Mouse (Mus musculus) kidney, embryonic 16.5 days (tissue): ENCODE measurements around the gene Scn2b. TPM values are rescaled to one million over a fixed set of nuclear protein-coding genes. Genes with fewer than 3 reads are reported as not detected.

Source experiments
- ATAC-seq: fragments of 200-750 bp; cut with Nextera tagmentation; 2 replicates; pipeline ENCODE4 v1.8.0; 2017; ENCODE audit warnings: moderate TSS enrichment; ENCODE audit not compliant: low FRiP score, low TSS enrichment
- H3K27ac ChIP-seq: fragments of 300-500 bp; sonication (generic); 2 replicates; pipeline ENCODE4 v1.5.1; 2014; ENCODE audit warnings: low read length
- H3K27me3 ChIP-seq: fragments of 300-500 bp; sonication (generic); 2 replicates; pipeline ENCODE4 v1.6.1; 2014; ENCODE audit warnings: low read length, control low read depth, mixed read lengths; ENCODE audit not compliant: insufficient read depth
- H3K36me3 ChIP-seq: fragments of 300-500 bp; sonication (generic); 2 replicates; pipeline ENCODE4 v1.6.1; 2014; ENCODE audit warnings: low read length, control low read depth, mixed read lengths; ENCODE audit not compliant: insufficient read depth
- H3K4me1 ChIP-seq: fragments of 300-500 bp; sonication (generic); 2 replicates; pipeline ENCODE4 v1.6.1; 2014; ENCODE audit warnings: low read length, control low read depth, mixed read lengths; ENCODE audit not compliant: insufficient read depth
- H3K4me2 ChIP-seq: fragments of 300-500 bp; sonication (generic); replicated peaks from 2 replicates; pipeline ENCODE4 v1.6.1; 2014; ENCODE audit warnings: low read depth, low read length
- H3K4me3 ChIP-seq: fragments of 300-500 bp; sonication (generic); 2 replicates; pipeline ENCODE4 v1.5.1; 2014; ENCODE audit warnings: mild to moderate bottlenecking, low read length
- H3K9ac ChIP-seq: fragments of 300-500 bp; sonication (generic); replicated peaks from 2 replicates; pipeline ENCODE4 v1.6.1; 2014; ENCODE audit warnings: low read length
- H3K9me3 ChIP-seq: fragments of 300-500 bp; sonication (generic); 2 replicates; pipeline ENCODE4 v1.6.1; 2016; ENCODE audit warnings: low read length, control low read depth
- WGBS: fragments of 180-500 bp; shearing (Covaris S2); extraction: QIAGEN DNeasy Blood & Tissue Kit; methylation state at CpG from one replicate; pipeline ENCODE4 v1.1.7; 2014; 5-methylcytosine and 5-hydroxymethylcytosine counted together
- polyA plus RNA-seq: library from polyadenylated mRNA; unstranded; fragments of >200 nt; fragmentation: Nextera tagmentation; extraction: Ambion mirVana; gene quantifications from 2 replicates; pipeline ENCODE4 v1.2.1, GENCODE M21; 2015

The Scn2b gene
- polyA plus RNA-seq, 1 experiment from 2014 or later, result 4.7 TPM

- no peak overlapping the region for H3K27ac ChIP-seq
- no peaks in the 10 kb centered on the region for H3K4me1 ChIP-seq
- no peaks in the 10 kb centered on the region for H3K9me3 ChIP-seq
- H3K9ac ChIP-seq, result no peak overlapping the region
- no peak for ATAC-seq
- no peak overlapping the region for H3K4me2 ChIP-seq
- no peak overlapping the region for H3K4me3 ChIP-seq
- H3K36me3 ChIP-seq, result no peaks in the 10 kb centered on the region
- 42% methylated on average over 7 of the region's 7 CpGs for WGBS
- peaks cover 10% of the 10 kb centered on the region for H3K27me3 ChIP-seq
Observed at GRCm38 (mm10) chr9:45153361-45153760, 35.8 kb downstream of the Scn2b start.

- Histone ChIP-seq H3K36me3 (no peaks in the 10 kb centered on the region), H3K27me3 (no peaks in the 10 kb centered on the region), H3K27ac (no peak overlapping the region), H3K4me3 (no peak overlapping the region), H3K4me1 (no peaks in the 10 kb centered on the region), H3K9me3 (peaks cover 3% of the 10 kb centered on the region; the same call in 1 of the 2 replicates), H3K9ac (no peak overlapping the region), H3K4me2 (no peak overlapping the region)
- 73% methylated on average over 5 of the region's 5 CpGs for WGBS
- ATAC-seq, result no peak
Observed at GRCm38 (mm10) chr9:45167903-45168302, 50.3 kb downstream of the Scn2b start.

DNA sequence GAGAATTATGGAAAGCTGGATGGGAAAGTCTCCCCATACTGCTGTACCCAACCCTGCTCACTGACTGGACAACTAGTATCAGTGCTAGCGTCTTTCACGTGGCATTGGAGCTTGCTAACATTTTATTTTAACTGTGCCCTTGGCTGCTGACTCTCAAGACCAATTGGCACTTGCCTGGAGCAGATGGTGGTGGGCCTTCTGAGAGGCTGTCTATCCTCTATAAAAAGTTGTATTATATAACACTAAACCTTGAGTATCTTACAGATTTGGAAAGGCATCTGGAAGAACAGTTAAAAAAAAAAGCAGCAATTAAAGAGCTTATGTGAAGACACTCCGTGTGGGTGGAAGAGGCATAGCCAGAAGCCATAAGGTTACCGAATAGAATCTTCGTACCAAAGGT is 52.6 kb downstream of the Scn2b start:
- Histone ChIP-seq H3K4me2 (no peak overlapping the region), H3K9ac (no peak overlapping the region), H3K4me3 (no peak overlapping the region), H3K9me3 (peaks cover 3% of the 10 kb centered on the region; the same call in 1 of the 2 replicates), H3K27me3 (no peaks in the 10 kb centered on the region), H3K27ac (no peak overlapping the region), H3K4me1 (no peaks in the 10 kb centered on the region), H3K36me3 (no peaks in the 10 kb centered on the region)
- WGBS, result 92% methylated on average over 5 of the region's 5 CpGs
- ATAC-seq, result no peak

DNA sequence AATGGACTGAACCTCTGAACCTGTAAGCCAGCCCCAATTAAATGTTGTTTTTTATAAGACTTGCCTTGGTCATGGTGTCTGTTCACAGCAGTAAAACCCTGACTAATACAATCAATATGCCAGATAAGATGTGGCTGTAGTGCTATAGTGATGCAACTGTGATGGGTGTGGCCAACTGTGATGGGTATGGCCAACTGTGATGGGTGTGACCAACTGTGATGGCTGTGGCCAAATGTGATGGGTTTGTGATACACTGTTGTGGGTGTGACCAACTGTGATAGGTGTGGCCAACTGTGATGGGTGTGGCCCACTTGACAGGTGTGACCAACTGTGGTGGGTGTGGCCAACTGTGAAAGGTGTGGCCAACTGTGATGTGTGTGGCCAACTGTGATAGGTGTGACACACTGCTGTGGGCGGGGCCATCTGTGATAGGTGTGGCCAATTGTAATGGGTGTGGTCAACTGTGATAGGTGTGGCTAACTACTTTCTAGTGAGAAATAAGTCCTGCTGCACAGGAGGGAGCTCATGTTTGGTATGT is 53.6 kb downstream of the Scn2b start:
- Histone ChIP-seq H3K27ac (no peak overlapping the region), H3K9me3 (peaks cover 3% of the 10 kb centered on the region; the same call in 1 of the 2 replicates), H3K9ac (no peak overlapping the region), H3K36me3 (no peaks in the 10 kb centered on the region), H3K4me1 (no peaks in the 10 kb centered on the region), H3K4me3 (no peak overlapping the region), H3K27me3 (no peaks in the 10 kb centered on the region), H3K4me2 (no peak overlapping the region)
- WGBS, result 76% methylated on average over 1 of the region's 1 CpGs
- ATAC-seq, result no peak

DNA sequence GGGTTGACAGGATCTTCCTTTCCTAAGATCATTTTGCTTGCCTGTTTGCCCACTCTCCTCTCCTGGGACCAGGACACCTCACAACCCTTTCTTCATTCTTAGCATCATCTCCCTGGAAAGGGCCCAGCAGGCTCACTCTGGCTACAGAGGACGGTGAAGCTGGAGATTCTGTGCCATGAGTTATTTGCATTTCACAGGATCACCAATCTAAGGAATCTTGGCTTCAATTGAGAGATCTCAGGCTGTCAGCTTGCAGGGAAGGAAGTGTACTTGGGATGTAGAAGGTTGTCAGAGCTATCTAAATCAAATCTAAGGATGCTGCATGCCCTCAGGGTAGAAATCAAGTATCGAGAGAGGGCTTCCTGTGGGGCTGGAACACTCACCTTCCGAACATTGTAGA is 55.9 kb downstream of the Scn2b start:
- ATAC-seq, result no peak
- peaks cover 3% of the 10 kb centered on the region; the same call in 1 of the 2 replicates for H3K9me3 ChIP-seq

GRCm38 (mm10) chr9:45179282-45179681 is 61.7 kb downstream of the Scn2b start:
- Histone ChIP-seq H3K9me3 (no peaks in the 10 kb centered on the region), H3K4me2 (no peak overlapping the region), H3K4me1 (no peaks in the 10 kb centered on the region), H3K9ac (no peak overlapping the region), H3K4me3 (no peak overlapping the region), H3K27me3 (no peaks in the 10 kb centered on the region), H3K36me3 (no peaks in the 10 kb centered on the region), H3K27ac (no peak overlapping the region)
- ATAC-seq, result no peak
- 86% methylated on average over 5 of the region's 5 CpGs for WGBS

More for the DNA sequence above, 55.9 kb downstream of the Scn2b start:
- no peaks in the 10 kb centered on the region for H3K36me3 ChIP-seq
- no peak overlapping the region for H3K4me2 ChIP-seq
- no peaks in the 10 kb centered on the region for H3K4me1 ChIP-seq
- no peaks in the 10 kb centered on the region for H3K27me3 ChIP-seq
- H3K27ac ChIP-seq, result no peak overlapping the region
- H3K4me3 ChIP-seq, result no peak overlapping the region
- H3K9ac ChIP-seq, result no peak overlapping the region
- WGBS, result 67% methylated on average over 3 of the region's 3 CpGs

Other genes starting within 250 kb of the Scn2b start
- 10.8 and 13.5 TPM in 2 replicates for gene Kmt2a, start 236.5 kb upstream of the Scn2b start, polyA plus RNA-seq
- 677 and 753 TPM in 2 replicates for gene Atp5l, start 197.0 kb upstream of the Scn2b start, polyA plus RNA-seq
- 24.3 and 29.1 TPM in 2 replicates for gene Ube4a, start 152.2 kb upstream of the Scn2b start, polyA plus RNA-seq
- not detected in 2 replicates for gene Cd3g, start 137.4 kb upstream of the Scn2b start, polyA plus RNA-seq
- gene Cd3d, start 136.0 kb upstream of the Scn2b start, polyA plus RNA-seq, result not detected in 2 replicates
- gene Cd3e, start 108.2 kb upstream of the Scn2b start, polyA plus RNA-seq, result not detected in 2 replicates
- 20.3 and 23.4 TPM in 2 replicates for gene Mpzl2, start 78.0 kb upstream of the Scn2b start, polyA plus RNA-seq
- gene Mpzl3, start 62.6 kb upstream of the Scn2b start, polyA plus RNA-seq, result 3.2 and 3.7 TPM in 2 replicates
- gene Jaml, start 38.6 kb upstream of the Scn2b start, polyA plus RNA-seq, result 0.30 TPM in 1 of 2 replicates, not detected in the other
- 0.91 and 1.0 TPM in 2 replicates for gene Scn4b, start 20.6 kb downstream of the Scn2b start, polyA plus RNA-seq
- 0.15 TPM in 1 of 2 replicates, not detected in the other for gene BC049352, start 64.2 kb downstream of the Scn2b start, polyA plus RNA-seq
- 0.33 and 0.61 TPM in 2 replicates for gene Tmprss4, start 86.3 kb downstream of the Scn2b start, polyA plus RNA-seq
- gene Il10ra, start 151.4 kb downstream of the Scn2b start, polyA plus RNA-seq, result 0.65 and 0.92 TPM in 2 replicates
- 0.33 and 0.36 TPM in 2 replicates for gene Tmprss13, start 201.3 kb downstream of the Scn2b start, polyA plus RNA-seq